Mouse (Mus musculus): ENCODE data around the gene Ugt1a6b.

DNA sequence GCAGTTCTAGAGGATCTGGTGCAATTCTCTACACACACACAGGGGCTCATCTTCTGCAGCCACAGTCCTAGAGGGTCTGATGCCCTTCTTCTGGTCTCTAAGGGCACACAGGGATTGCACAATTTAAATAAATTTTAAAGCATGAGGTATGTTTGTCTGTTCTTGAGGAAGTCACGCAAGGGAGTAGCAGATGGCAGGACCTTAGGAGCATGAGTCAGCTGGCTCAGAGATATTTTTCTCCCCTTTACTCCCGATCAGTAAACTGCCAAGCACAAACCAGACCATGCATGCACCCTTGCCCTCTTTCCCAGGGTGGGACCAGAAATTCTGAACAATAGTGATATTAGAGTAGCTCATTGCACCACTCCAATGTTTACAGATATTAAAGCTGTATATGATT lies 55.4 kb downstream of the Ugt1a6b start:
- TF ChIP-seq GATA1 (IDR thresholded peaks at IDR 0.05; ENCODE audit: low read length) (no peak), TAL1 (IDR thresholded peaks at IDR 0.05; ENCODE audit: low read length) (no peak)

Measured in erythroblast, embryonic 14.5 days (primary cell).